Mouse (Mus musculus): ENCODE results near the gene Il1rl2.

DNA sequence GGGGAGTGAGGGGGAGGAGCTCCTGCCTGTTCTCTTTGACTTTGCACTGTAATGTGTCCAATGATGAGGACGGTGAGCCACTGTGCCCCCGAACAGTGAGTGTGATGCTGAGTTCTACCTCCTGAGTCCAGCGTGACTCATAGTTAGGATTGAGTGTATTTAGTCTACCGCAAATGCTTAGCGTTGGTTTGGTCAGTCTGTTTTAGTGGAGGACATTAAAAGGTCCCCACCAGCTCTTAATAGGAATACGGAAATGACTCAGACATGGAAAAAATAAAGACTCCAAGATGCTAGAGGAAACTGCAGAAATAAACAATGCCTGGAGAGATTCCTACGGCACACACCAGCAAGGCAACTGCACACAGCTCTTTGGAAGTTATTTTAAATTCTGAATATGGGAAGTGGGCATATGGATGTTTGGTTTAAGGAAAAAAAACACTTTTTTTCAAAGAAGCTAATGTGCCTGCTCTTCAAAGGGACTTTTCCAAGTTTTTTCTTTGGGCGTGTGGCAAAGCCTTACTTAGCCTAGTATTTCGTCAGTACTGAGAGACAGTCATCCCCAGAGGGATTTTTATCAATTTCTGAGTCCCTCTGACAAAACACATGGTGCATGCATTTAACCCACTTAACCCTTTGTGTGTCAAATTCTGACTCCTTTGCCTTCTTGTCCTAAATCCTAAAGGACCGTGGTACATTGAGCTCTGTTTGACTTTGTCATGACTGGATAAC, 49.0 kb upstream of the Il1rl2 start:
- TF ChIP-seq CTCF (IDR thresholded peaks at IDR 0.05; ENCODE audit: control insufficient read depth, insufficient read depth, low read length) (no peak), POLR2A (IDR thresholded peaks at IDR 0.05; ENCODE audit: borderline replicate concordance, control insufficient read depth, low read depth, low read length) (no peak)

Data from bone marrow, adult 2 months (tissue).